Comparison of ENCODE assay signal across 23 mouse cellular contexts in genomic region chr9:52273994-52274393, GRCm38 (mm10).
"Had no signal": no experiment of that assay in that cellular context is flagged by ENCODE, and none has a peak within 500 bp of the region (broad histone marks: within the 10 kb centered on the region; RNA-seq: fewer than 3 reads in every experiment).

No protein-coding gene starts in this region.

- DNase-seq: kidney, adult 8-10 months; kidney, postnatal 10 days; kidney, postnatal 36 days; liver; lung, adult 18-20 months; lung, postnatal 10 days; lung, postnatal 36 days; right cerebral cortex, adult 18-20 months; right cerebral cortex, postnatal 25 days; spleen, adult 18-20 months; thymus, adult 18-20 months; thymus, postnatal 36 days had no signal

- H3K9ac ChIP-seq: kidney, embryonic 15.5 days; limb, embryonic 13.5 days; liver, embryonic 12.5 days; liver, embryonic 15.5 days; lung, embryonic 15.5 days; stomach, embryonic 15.5 days had no signal

- ATAC-seq: intestine, postnatal 0 days; liver, embryonic 12.5 days had no signal

- H3K4me2 ChIP-seq: kidney, embryonic 15.5 days; limb, embryonic 13.5 days; liver, embryonic 12.5 days; liver, embryonic 15.5 days; lung, embryonic 15.5 days; midbrain, embryonic 11.5 days; stomach, embryonic 15.5 days had no signal

- H3K9me3 ChIP-seq: kidney, embryonic 15.5 days; limb, embryonic 10.5 days; limb, embryonic 13.5 days; liver, embryonic 12.5 days; liver, embryonic 15.5 days; lung, embryonic 15.5 days; stomach, embryonic 15.5 days had no signal

- H3K4me3 ChIP-seq: kidney, embryonic 15.5 days; limb, embryonic 10.5 days; limb, embryonic 13.5 days; liver, embryonic 12.5 days; liver, embryonic 15.5 days; lung, embryonic 15.5 days; megakaryocyte, embryonic 14.5 days; myocyte; stomach, embryonic 15.5 days had no signal

- H3K4me1 ChIP-seq: kidney, embryonic 15.5 days; limb, embryonic 10.5 days; limb, embryonic 13.5 days; liver, embryonic 12.5 days; liver, embryonic 15.5 days; lung, embryonic 15.5 days; stomach, embryonic 15.5 days had no signal

- H3K27ac ChIP-seq: kidney, embryonic 15.5 days; limb, embryonic 10.5 days; limb, embryonic 13.5 days; liver, embryonic 12.5 days; liver, embryonic 15.5 days; lung, embryonic 15.5 days; stomach, embryonic 15.5 days had no signal

- H3K36me3 ChIP-seq: kidney, embryonic 15.5 days; limb, embryonic 10.5 days; limb, embryonic 13.5 days; liver, embryonic 12.5 days; liver, embryonic 15.5 days; lung, embryonic 15.5 days; stomach, embryonic 15.5 days had no signal

- H3K27me3 ChIP-seq: kidney, embryonic 15.5 days; limb, embryonic 13.5 days; liver, embryonic 12.5 days; liver, embryonic 15.5 days; lung, embryonic 15.5 days; stomach, embryonic 15.5 days had no signal
